Mouse (Mus musculus) liver, embryonic 14.5 days (tissue): ENCODE measurements around the gene Sulf2.

Experiments
- CTCF ChIP-seq: IDR thresholded peaks from 2 replicates; pipeline ENCODE4 v1.5.1; 2016; ENCODE audit warnings: antibody characterized with exemption, low read depth, control low read depth
- EP300 ChIP-seq: IDR thresholded peaks from 2 replicates; pipeline ENCODE4 v1.6.1; 2016; ENCODE audit warnings: antibody characterized with exemption, low read depth

- TF ChIP-seq EP300 (no peak), CTCF (no peak)
Observed at GRCm38 (mm10) chr2:166145031-166145430, 10.4 kb downstream of the Sulf2 start.
